Mouse (Mus musculus) ZHBTc4 (cell line): ENCODE measurements around the gene Adamts3.
A peak's percentile ranks its signal among the peaks of the same experiment; 100 is the strongest.

Experiments
- DNase-seq: peaks from one replicate; pipeline ENCODE4 v3.0.0-alpha.2; 2011; ENCODE audit warnings: low read depth, low spot score

Gene Adamts3

DNA sequence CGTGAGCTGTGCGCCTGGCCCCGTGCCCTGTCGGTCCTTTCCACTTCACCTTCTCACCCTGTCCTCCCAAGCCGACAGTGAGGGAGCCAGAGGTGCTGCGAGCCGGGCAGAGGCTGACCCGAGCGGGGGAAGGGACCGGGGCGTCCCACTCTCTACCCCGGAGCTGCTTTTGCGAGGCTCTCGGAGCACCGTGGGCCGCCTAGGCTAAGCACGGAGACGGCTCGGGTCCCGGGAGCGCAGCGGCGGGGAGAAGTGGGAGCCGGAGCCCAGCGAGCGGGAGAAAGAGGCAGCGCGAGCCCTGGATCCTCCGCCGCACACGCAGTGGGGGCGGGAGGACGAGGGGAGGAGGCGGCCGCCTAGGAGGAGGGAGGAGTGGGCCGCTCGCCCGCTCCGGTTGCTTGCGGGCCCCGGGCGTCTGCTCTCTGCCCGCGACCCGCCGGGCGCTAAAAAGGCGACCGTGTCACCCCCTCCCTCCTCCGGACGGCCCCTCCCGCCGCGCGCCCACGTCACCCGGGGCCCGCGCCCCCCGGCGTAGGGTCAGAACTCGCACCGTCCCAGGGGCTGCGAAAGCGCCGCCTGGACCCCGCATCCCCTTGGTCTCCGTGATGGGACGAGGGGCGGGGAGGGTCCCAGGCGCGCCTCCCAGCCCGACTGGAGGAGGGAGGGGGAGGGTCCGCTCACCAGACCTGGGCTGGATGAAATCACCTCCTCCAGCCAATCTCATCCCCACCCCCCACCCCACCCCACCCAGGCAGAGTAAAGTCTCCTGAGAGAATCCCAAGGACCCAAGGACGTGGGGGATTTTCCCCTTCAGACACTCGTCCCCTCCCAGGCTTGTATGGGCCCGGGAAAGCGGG is at the start of gene Adamts3:
Gene Adamts3, minus strand, starts transcription at position 284 of the 857 bp plus-strand sequence.
- peak; percentile 71 for DNase-seq

DNA sequence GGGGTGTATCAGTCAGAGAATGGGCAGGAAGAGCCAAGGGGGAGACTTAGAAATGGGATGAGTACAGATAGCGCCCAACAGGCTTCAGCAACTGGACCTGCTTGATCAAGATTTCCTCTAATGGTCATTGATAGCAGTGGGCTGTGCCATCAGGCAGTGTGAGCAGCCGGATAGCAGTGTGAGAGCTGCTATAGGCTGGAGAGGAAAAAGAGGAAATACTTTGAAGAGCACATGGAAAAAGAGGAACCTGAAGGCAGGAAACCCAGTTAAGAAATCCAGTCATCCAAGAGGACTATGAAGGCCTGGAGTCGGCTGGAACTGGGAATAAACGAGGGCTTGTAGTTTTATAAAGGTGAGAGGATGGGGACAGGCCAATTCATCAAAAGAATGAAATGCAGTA is 48.4 kb upstream of the Adamts3 start:
- no peak for DNase-seq

DNA sequence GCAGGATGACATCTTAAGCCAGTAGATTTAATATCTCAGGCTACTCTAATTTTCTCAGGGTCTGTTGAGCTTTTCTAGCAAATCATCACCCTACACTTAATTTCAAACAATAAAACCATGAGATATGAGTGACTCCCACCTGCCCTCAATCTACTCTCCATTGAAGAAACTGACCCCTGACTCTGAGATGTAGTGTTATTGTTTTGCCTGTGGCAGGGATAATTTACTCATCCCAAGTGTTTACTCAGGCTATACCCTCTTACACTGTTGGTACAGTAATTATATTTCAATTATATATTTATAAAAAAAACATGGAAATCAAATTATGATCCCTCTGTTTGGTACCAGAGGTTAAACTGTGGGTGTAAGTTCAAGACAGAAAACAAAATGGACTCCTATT is 29.2 kb upstream of the Adamts3 start:
- DNase-seq, result no peak

DNA sequence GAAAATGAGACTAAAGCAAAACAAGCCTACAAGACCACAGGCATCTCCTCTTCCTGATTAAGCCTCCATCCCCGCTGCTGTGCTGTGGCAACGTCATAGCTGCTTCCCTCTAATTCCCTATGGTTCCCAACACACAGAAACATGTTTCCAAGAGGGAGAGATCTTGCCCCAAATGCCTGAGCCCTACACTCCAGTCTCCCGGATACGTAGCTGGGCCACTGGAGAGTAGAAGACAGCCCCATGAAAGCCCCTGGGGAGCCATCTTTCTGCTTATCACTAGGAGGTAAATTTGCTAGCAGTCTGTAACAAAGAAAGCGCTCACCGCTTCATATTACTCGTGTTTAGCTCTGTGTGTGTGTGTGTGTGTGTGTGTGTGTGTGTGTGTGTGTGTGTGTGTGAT is 28.8 kb upstream of the Adamts3 start:
- DNase-seq, result no peak

DNA sequence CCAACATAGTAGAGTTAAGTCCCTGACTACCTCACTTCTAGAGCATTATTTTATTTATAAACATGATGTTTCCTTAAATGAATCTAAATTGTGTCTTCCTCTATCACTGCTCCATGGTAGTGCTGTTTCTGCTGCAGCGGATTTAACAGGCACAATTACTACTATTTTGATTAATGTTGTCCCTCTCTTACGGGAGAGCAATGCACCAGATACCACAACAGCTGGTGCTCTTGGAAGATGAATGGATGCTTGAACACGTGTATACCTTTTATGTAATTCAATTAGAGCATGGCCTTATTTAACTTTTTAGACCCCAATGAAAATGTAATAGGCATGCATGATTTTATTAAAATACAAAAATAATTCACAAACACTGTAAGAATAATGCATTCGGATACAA is 28.4 kb upstream of the Adamts3 start:
- no peak for DNase-seq

DNA sequence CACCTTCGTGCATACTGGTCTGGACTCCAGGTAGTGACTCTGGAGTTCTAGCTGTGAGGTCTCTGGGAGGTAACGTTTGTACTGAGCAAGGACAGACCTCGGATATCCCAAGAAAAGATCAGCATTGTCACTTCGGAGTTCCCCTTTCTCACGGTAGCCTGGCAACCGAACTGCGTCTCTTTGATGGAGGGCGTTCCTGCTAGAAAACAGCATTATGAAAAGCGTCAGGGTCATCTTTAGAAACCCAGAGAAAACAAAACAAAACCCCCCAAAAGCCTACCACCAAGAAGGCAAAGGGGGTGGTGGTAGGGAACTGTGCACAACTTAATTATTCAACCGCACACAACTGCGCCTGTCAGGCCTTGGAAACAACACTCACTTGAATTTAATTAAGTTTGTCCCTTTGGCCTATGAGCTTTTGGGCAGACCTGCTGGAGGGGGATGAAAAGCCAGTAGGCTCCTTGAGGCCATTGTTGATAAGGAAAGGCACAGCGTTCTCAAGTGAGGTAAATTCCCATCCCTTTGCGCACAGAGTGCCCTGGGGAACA is 23.8 kb upstream of the Adamts3 start:
- DNase-seq, result no peak

DNA sequence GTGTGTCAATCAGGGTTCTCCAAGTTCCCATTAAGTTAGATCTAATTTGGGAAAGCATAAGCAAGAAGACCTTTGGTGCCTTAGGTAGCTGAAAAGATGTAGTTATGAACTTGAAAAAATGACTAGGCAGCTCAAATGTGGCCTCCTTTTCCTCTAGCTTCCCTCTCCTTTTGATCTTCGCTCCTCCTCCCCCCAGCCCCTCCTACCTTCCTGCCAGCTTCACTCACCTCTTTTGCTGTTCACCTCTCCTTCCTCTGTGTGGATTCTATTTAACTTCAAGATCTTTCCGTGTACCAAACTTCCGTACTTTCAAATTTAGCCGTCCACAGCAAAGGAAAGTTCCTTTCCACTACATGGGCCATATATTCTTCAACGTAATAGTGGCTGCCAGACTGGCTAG is 17.9 kb upstream of the Adamts3 start:
- DNase-seq, result no peak

DNA sequence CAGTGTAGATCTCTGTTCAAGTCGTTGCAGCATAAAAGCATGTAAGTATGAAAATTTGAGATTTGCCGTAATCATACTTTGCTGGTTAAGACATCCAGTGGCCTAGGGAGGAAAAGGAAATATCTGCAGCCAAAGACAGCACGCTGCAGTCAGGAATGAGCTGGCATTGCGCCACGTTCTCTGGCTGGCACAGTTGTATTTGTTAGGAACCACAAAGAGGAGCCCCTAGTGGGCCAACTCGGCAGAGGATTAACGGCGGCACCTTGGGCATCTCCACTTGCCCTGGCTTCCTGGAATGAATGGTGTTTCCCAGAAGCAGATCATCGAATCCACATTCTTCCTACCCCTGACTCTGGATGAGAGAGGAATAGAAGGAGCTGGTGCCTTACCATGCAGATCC is 14.4 kb upstream of the Adamts3 start:
- no peak for DNase-seq

DNA sequence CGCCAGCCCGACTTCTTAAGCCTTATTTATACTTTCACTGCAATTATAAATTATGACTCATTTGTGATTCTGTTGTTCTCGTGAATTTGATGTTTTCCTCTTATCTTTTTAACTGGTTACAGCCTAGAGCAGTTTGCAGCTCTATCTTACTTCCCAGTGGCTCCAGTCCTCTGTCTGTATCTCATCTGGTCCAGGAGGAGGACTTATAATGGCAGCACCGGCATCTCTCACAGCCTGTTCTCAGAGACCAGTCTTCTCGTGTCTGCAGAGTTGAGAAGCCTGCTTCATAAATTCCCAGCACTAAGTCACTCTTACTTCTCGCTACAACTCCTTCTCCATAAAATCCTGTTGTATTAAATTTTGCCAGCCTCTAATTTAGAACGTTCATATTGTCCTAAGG is 12.4 kb upstream of the Adamts3 start:
- DNase-seq, result no peak

DNA sequence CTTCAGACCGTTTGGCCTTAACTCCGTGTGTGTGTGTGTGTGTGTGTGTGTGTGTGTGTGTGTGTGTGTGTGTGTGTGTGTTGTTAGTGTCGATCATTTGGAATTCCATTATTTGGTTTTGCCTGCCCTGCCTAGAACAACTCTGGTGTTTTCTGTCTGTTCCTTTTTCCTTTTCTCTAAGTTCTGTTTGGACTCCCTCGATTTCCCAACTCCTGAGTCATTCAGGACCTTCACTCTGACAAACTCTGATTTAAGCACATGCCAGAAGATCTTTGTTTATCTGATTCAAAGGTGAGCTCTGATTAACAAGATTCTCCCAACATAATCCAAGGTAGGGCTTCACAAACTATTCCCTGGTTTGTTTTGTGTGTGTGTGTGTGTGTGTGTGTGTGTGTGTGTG is 1.9 kb upstream of the Adamts3 start:
- DNase-seq, result no peak

DNA sequence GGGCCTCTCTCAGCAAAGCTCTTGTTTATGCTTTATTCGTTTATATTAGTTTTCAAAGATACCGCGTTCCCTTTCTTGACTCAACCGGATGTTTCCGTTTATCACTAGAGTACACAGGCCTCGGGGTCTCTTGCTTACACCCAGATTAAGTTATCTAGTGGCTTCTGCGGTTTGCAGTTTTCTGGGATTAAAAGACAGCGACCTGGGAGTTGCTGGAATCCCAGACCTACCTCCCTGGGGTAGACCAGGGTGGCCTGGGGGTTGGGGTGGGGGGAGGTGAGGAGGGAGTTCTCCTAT is 722 bp upstream of the Adamts3 start:
- DNase-seq, result no peak

DNA sequence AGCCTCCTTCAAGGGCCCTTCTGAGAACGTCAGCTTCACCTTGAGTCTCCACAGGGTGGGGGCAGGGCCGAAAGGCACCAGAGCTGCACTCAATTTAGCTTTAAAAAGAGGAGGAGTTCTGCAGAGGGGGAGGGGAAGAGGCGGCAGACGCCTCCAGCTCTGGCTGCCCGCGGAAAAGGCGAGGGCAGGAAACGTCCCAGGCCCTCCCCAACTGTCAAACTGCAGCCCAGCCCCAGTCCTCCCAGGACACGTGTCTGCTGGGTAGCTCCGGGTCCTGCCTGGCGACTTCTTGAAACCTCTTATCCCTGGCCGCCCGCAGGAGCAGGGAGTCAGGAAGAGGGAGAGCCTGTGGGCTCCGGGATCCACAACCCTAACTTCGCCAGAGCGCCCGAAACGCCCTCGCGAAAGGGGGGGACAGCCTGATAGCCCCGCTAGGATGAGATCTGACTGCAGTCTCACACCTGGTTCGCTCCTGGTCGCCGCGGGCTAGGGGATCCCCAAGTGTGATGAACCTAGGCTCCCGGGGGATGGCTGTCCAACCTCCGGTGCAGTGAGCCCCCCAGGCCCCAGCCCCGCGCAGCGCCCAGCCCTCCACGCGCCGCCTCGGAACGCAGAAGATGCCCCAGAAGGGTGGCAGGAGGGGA is 921 bp downstream of the Adamts3 start:
- peak; percentile 79 for DNase-seq

DNA sequence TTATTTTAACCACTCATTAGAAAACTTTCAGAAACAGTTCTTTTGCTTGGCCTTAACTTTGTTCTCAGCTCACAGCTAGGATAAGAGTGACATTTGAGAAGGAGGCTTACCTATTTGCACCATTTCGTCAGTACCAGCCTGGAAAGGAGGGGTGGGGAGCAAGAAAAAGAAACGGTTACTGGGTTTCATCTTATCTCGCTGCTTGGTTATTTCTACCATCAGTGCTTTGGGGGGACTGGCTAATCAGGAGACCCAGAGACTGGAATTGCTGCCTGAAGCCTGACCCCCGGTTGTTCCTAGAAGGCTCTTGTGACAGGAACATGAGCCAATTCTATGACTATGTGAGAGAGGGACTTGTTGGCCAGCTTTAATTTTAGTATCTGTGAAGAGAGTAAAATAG is 1.7 kb downstream of the Adamts3 start:
- DNase-seq, result no peak

DNA sequence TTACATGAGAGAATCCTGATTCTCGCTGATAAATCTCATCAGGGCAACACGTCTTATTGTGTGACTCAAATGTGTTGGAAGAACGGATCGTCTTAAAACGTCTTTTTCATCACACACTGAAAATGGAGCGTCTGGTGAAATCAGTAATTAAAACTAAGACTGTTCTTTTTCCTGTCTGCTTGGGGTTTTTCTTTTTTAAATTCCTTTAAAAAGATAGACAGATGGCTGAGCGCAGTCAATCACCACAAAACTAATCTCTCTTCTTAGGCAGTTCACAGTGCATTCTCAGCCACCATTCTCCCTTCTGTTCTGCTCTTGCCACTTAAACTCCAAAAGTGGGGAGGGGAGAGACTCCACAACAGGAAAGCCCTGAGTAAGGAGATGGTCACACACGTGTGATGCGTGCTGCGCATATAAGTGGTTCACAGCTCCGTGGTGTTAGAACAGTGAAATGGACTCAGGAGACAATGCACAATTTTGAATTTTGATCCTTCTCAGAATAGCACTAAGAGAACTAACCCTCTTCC is 4.2 kb downstream of the Adamts3 start:
- DNase-seq, result no peak

DNA sequence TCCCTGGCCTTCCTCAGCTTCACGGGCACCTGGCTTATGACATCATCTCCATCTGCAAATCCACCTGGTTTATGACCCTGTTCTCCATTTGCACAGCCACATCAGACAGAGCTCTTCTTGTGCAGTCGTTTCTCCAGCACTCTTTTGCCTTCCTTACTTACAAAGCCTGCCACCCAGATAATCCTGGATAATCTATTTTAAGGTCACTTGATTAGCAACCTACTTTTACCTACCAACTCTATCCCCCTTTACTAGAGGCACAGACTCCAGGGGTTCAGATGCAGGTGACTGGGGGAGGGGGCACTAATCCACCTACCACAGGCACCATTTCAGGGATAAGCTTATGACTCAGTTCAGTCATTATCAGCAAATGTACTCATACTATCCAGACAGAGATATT is 10.5 kb downstream of the Adamts3 start:
- no peak for DNase-seq

DNA sequence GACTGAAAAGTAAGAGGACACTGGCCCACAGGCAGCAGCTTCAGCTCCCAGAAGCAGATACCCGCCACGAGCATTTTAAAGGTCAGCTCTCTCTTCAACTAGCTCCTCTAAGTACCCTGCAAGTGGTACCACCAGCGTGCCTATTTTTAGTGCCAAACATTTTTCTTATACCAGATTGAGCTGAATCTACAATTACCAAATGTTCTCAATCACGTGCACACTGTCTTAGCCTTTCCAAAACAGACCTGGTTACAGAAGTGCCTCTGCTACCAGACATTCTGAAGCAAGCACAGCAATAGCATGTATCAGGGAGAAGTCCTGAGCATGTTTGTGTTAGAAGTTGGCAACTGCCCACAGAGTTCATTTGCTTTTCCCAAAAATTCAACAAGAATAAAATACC is 23.5 kb downstream of the Adamts3 start:
- DNase-seq, result no peak

DNA sequence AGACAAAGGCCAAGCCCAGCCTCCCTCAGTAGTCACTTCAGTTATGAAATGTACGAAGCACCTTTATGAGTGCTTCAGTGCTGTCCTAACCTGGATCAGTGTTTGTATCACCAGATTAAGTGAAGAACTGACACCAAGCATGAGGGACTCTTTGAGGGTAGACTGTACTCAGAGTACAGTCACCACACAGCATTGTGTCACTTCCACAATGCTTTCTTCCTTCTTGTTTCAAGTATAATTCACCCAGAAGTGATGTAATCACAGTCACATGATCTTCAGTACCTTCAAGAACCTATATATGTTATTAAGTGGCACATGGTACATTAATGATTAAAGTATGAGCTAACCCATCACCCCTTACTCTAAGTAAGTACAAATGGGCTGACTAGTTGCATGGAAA is 24.3 kb downstream of the Adamts3 start:
- no peak for DNase-seq

DNA sequence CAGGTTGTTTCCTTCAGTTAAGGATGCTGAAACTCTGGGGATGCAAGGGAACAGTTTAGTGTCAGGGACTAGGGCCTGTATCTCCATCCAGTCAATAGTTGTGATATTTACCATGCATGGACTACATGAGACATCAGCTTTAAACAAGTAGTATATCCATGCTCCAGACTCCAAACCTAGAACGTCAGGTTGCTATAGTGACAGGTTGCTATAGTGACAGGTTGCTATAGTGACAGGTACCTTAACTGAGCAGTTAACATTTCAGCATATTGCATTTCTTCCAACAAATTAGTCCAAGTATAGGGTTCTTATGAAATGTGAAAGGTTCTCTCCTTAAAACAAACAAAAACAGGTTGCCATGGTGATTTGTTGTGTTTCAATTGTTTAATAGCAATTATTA is 36.6 kb downstream of the Adamts3 start:
- no peak for DNase-seq

DNA sequence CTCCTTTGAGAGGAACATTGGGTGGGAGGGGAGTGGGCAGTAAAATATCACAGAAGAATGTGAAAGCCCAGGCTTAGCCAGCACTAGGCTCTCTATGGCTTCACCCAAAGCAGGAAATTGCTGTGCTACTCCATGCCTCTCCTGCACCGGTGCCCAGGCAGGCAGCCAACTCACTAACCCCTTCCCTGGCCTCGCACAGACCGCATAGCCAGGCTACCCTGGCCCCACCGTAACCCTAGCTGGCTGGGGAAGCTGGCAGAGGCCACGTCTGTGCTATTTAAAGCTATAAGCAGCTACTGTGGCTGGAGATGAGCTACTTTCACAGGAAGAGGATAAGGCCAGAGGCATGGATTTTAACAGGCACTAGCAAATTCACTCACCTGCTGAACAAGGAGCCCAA is 38.8 kb downstream of the Adamts3 start:
- DNase-seq, result no peak

DNA sequence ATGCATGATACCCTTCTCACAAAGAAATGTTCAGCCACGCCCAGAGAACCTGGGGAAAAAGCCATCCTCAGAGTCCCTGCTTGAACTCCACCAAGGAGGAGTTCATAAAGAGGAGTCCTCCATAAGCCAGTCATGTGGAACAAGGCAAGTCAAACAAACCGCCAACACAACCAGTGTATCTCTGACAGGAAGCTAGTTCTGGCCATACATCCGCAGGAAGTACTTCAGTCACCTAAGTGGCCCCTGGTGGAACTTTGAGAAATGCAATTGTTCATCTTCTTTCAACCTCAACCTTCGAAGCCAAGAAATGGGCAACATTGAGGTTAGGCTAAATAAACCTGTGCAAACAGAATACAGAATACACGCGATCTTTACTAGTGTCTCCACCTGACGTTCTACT is 39.7 kb downstream of the Adamts3 start:
- no peak for DNase-seq

DNA sequence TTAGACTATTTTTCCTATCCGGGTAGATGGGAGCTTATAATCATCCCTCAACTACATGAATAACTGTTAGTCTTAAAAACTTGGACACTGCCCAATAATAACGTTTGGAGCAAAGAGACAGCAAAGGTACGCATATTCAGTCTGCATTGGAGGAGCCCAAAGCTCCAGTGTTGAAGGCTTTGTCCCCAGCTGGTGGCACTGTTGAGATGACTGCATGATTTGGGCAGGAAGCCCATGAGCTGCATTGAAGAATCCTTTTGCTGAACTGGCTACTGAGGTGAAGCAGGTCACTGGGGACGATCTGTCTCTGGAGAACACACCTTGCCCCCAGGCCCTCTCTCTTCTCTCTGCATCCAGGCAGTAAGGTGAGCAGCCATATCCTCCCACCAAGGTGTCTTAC is 43.5 kb downstream of the Adamts3 start:
- DNase-seq, result peak; percentile 9

DNA sequence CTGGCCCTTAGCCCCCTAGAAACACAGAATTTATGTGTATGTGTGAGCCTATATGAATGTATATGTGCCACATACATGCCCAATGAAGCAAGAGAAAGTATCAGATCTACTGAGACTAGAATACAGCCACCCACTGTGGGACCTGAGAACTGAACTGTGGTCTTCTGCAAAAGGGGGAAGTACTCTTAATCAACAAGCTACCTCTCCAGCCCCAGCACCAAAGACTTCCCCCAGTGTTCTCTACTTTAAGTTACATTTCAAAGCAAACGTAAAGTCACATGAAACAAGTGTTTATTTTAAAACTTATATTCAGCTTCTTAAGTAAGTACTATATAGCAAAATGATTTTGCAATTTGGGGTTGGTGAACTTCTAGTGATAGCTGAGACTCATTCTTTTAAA is 62.0 kb downstream of the Adamts3 start:
- DNase-seq, result no peak

DNA sequence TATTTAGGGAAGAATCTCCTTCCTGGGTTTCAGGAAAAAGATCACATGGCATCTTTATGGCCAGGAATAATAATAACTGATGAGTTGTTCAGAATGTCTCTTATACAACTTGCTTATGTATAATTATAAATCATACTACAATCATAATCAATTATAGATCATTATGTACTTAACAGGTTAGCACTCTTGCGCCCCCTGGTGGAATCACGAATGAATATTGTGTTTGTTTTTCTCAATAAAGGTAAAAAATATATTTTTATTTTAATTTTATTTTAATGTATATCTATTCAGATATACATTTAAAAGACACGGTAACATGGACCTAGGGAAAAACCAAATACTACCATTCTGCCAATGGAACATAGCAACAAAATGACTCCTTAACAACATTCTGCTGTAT is 63.6 kb downstream of the Adamts3 start:
- DNase-seq, result peak; percentile 25
